Mouse (Mus musculus): ENCODE measurements around the gene R3hdm1.

R3hdm1 gene

GRCm38 (mm10) chr1:128282924-128283323, 179.8 kb downstream of the R3hdm1 start:
- no peak for DNase-seq (ENCODE audit: low read depth, low spot score)

- no peak for DNase-seq (ENCODE audit: low read depth, low spot score)
These were observed 181.1 kb downstream of the R3hdm1 start for GRCm38 (mm10) chr1:128284157-128284690.

- no peak for DNase-seq (ENCODE audit: low read depth, low spot score)
These were observed 182.0 kb downstream of the R3hdm1 start for GRCm38 (mm10) chr1:128285136-128285535.

Measured in telencephalon, adult 2 months (tissue).